Mouse (Mus musculus): ENCODE measurements around the gene Atg2b. TPM values are rescaled to one million over a fixed set of nuclear protein-coding genes. Genes with fewer than 3 reads are reported as not detected.

The Atg2b gene
- total and polyA plus RNA-seq, 3 experiments, result 28.3 to 35.9 TPM; not detected in 1

DNA sequence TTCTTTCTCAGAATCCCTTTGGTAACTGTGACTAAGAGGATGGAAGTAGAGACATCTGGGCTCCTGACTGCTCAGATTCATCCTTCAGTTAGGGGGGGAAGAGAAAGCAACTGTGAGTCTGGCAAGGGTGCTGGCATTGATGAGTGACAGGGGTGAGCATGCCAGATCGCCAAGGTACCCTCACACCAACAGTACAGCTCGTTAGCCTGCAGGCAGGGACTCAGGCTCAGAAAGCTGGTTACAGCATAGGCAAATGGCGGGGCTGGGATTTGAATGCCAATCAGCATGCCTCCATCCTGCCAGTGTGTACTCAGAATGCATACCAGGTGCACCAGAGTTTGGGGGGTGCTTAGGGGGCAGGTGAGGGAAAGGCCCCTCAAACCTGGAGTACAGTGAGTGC lies 113.1 kb downstream of the Atg2b start:
- H3K36me3 ChIP-seq (ENCODE audit: control insufficient read depth in 1 of 2, insufficient read depth in 2 of 2, low read length in 2 of 2), result no peaks in the 10 kb centered on the region
- H3K9me3 ChIP-seq (replicated peaks; ENCODE audit: insufficient read depth, low read length), result no peaks in the 10 kb centered on the region
- H3K9ac ChIP-seq (ENCODE audit: control insufficient read depth, low read depth, low read length, poor library complexity, severe bottlenecking), result no peak overlapping the region
- no peak overlapping the region for H3K4me3 ChIP-seq (ENCODE audit: control insufficient read depth in 1 of 2, insufficient read depth in 1 of 2, low read depth in 2 of 2, low read length in 2 of 2)
- H3K4me1 ChIP-seq (ENCODE audit: control insufficient read depth in 1 of 2, insufficient read depth in 2 of 2, low read length in 2 of 2), result no peaks in the 10 kb centered on the region
- no peaks in the 10 kb centered on the region; a peak in 1 of 4 replicates for H3K27me3 ChIP-seq (ENCODE audit: control insufficient read depth in 1 of 2, insufficient read depth in 2 of 2, low read length in 2 of 2)
- no peak overlapping the region for H3K27ac ChIP-seq (ENCODE audit: control insufficient read depth, low read depth, low read length)
- no peaks in the 10 kb centered on the region for H3K79me2 ChIP-seq (ENCODE audit: control insufficient read depth, insufficient read depth, low read length, poor library complexity)
- TF ChIP-seq CHD2 (IDR thresholded peaks at IDR 0.05; ENCODE audit: low read length), result no peak
- no peak for TF ChIP-seq POLR2AphosphoS2 (IDR thresholded peaks at IDR 0.05; ENCODE audit: low read length)
- TF ChIP-seq MEF2A (IDR thresholded peaks at IDR 0.05; ENCODE audit: extremely low read depth, insufficient replicate concordance, low read depth, low read length, poor library complexity, severe bottlenecking), result no peak
- TF ChIP-seq ZMIZ1 (IDR thresholded peaks at IDR 0.05; ENCODE audit: low read depth, low read length), result no peak
- no peak for TF ChIP-seq SIN3A (IDR thresholded peaks at IDR 0.05; ENCODE audit: low read length)
- TF ChIP-seq MXI1 (IDR thresholded peaks at IDR 0.05; ENCODE audit: low read depth, low read length), result no peak
- TF ChIP-seq SMC3 (IDR thresholded peaks at IDR 0.05; ENCODE audit: low read depth, low read length), result no peak
- TF ChIP-seq GABPA (IDR thresholded peaks at IDR 0.05; ENCODE audit: low read depth, low read length), result no peak
- TF ChIP-seq EP300 (IDR thresholded peaks at IDR 0.05; ENCODE audit: low read depth in 1 of 2, low read length in 2 of 2), result no peak
- TF ChIP-seq TCF12 (IDR thresholded peaks at IDR 0.05; ENCODE audit: low read depth, low read length), result no peak
- TF ChIP-seq TAL1 (IDR thresholded peaks at IDR 0.05; ENCODE audit: low read length), result no peak
- TF ChIP-seq USF1 (IDR thresholded peaks at IDR 0.05; ENCODE audit: low read depth, low read length), result no peak
- DNase-seq (ENCODE audit: low read depth, low spot score), result no peak

Other genes with a start within 250 kb of the Atg2b start
- gene D430019H16Rik, start 231.4 kb downstream of the Atg2b start, total RNA-seq (2012; rRNA removed), result not detected in 2 replicates
- not detected for gene D430019H16Rik, start 231.4 kb downstream of the Atg2b start, polyA plus RNA-seq (2012; ENCODE audit: insufficient read depth in 1 of 2, insufficient read length in 2 of 2, low read depth in 1 of 2, low replicate concordance in 2 of 2, missing spikeins in 1 of 2)
- not detected in 2 replicates for gene Bdkrb2, start 122.0 kb downstream of the Atg2b start, total RNA-seq (2012; rRNA removed)
- gene Bdkrb2, start 122.0 kb downstream of the Atg2b start, polyA plus RNA-seq (2012; ENCODE audit: insufficient read depth in 1 of 2, insufficient read length in 2 of 2, low read depth in 1 of 2, low replicate concordance in 2 of 2, missing spikeins in 1 of 2), result not detected
- gene Bdkrb1, start 82.1 kb downstream of the Atg2b start, total RNA-seq (2012; rRNA removed), result not detected in 2 replicates
- under 1 TPM in 1 of 2 experiments, not detected in 1; 0.13 TPM for gene Bdkrb1, start 82.1 kb downstream of the Atg2b start, polyA plus RNA-seq (2012; ENCODE audit: insufficient read depth in 1 of 2, insufficient read length in 2 of 2, low read depth in 1 of 2, low replicate concordance in 2 of 2, missing spikeins in 1 of 2)
- 12.0 and 12.6 TPM in 2 replicates for gene Gskip, start 382 bp downstream of the Atg2b start, total RNA-seq (2012; rRNA removed)
- gene Gskip, start 382 bp downstream of the Atg2b start, polyA plus RNA-seq (2012; ENCODE audit: insufficient read depth in 1 of 2, insufficient read length in 2 of 2, low read depth in 1 of 2, low replicate concordance in 2 of 2, missing spikeins in 1 of 2), result 10 to 100 TPM in 1 of 2 experiments, not detected in 1; 13.9 TPM
- 0.13 and 0.31 TPM in 2 replicates for gene Ak7, start 20.8 kb upstream of the Atg2b start, total RNA-seq (2012; rRNA removed)
- gene Ak7, start 20.8 kb upstream of the Atg2b start, polyA plus RNA-seq (2012; ENCODE audit: insufficient read depth in 1 of 2, insufficient read length in 2 of 2, low read depth in 1 of 2, low replicate concordance in 2 of 2, missing spikeins in 1 of 2), result under 1 TPM in 1 of 2 experiments, not detected in 1; 0.36 TPM
- gene Papola, start 99.5 kb upstream of the Atg2b start, total RNA-seq (2012; rRNA removed), result 144 and 162 TPM in 2 replicates
- gene Papola, start 99.5 kb upstream of the Atg2b start, polyA plus RNA-seq (2012; ENCODE audit: insufficient read depth in 1 of 2, insufficient read length in 2 of 2, low read depth in 1 of 2, low replicate concordance in 2 of 2, missing spikeins in 1 of 2), result 100 to 1,000 TPM; 193 to 329 TPM

Measured in MEL (cell line).